Mouse (Mus musculus) bone marrow macrophage, adult 2 months (primary cell): ENCODE data around the gene Rela.

Experiments used
- CTCF ChIP-seq: IDR thresholded peaks from 2 replicates; pipeline ENCODE4 v1.5.1; 2012; ENCODE audit warnings: low read depth, mild to moderate bottlenecking, low read length, moderate library complexity
- POLR2A ChIP-seq: IDR thresholded peaks from 2 replicates; pipeline ENCODE4 v1.6.1; 2012; ENCODE audit warnings: mild to moderate bottlenecking, low read depth, low read length, borderline replicate concordance

GRCm38 (mm10) chr19:5638416-5639005, 1.2 kb downstream of the Rela start:
- no peak for TF ChIP-seq CTCF
- no peak for TF ChIP-seq POLR2A
